Mouse (Mus musculus): ENCODE measurements around the gene Map2k1. TPM values are rescaled to one million over a fixed set of nuclear protein-coding genes. Genes with fewer than 3 reads are reported as not detected.
"Not testable (repeated sequence)": the region's sequence is repeated elsewhere in the genome, so short reads cannot be mapped to it uniquely, and the experiment has no call there.

The Map2k1 gene
- polyA plus RNA-seq, 1 experiment from 2014 or later, result 30.9 TPM

GRCm38 (mm10) chr9:64207509-64208084 is 45.8 kb downstream of the Map2k1 start:
- Histone ChIP-seq H3K27ac (no peak overlapping the region), H3K4me3 (ENCODE audit: inconsistent target) (no peak overlapping the region), H3K36me3 (ENCODE audit: inconsistent target) (peaks cover 60% of the 10 kb centered on the region), H3K79me2 (ENCODE audit: inconsistent target) (no peaks in the 10 kb centered on the region; the same call in 1 of the 2 replicates)
- 93% methylated on average over 3 of the region's 3 CpGs for WGBS (ENCODE audit: missing documents)

DNA sequence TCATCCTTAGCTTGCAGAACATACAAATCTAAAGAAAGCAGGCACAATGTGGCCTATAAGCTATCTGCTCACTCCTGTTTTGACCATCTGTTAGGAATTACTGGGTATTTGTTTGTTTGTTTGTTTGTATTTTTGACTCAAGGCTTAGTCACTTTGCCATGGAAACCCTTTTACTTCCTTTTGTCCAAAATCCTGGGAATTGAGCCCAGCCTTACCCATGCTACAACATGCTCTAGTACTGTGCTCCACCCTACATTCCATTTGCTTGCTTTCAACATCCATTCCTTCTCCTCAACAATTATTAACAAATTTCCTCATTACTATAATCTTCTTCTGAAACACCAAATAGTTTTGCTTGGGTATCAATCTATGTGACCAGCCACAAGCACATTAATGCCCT is 50.6 kb downstream of the Map2k1 start:
- Histone ChIP-seq H3K27ac (no peak overlapping the region), H3K36me3 (ENCODE audit: inconsistent target) (peaks cover 49% of the 10 kb centered on the region; the same call in 1 of the 2 replicates), H3K79me2 (ENCODE audit: inconsistent target) (no peaks in the 10 kb centered on the region; the same call in 1 of the 2 replicates), H3K4me3 (ENCODE audit: inconsistent target) (no peak overlapping the region)

GRCm38 (mm10) chr9:64202331-64202730 is 51.1 kb downstream of the Map2k1 start:
- Histone ChIP-seq H3K36me3 (ENCODE audit: inconsistent target) (peaks cover 49% of the 10 kb centered on the region; the same call in 1 of the 2 replicates), H3K27ac (no peak overlapping the region), H3K79me2 (ENCODE audit: inconsistent target) (no peaks in the 10 kb centered on the region; the same call in 1 of the 2 replicates), H3K4me3 (ENCODE audit: inconsistent target) (no peak overlapping the region)

DNA sequence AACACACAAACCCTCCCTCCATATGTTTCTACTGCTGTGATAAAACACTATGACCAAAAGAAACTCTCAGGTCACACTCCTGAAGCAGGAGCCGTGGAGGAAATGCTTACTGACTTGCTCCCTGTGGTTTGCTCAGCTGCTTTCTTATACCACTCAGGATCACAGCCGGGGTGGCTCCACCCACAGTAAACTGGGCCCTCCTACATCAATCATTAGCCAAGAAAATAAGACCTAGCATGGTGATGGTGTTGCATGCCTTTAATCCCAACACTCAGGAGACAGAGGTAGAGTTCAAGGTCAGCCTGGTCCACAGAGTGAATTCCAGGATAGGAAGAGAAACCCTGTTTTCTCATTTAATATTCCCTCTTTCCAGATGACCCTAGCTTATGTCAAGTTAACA is 53.5 kb downstream of the Map2k1 start:
- WGBS (ENCODE audit: missing documents), result 85% methylated on average over 2 of the region's 2 CpGs
- Histone ChIP-seq H3K36me3 (ENCODE audit: inconsistent target) (peaks cover 43% of the 10 kb centered on the region; the same call in 1 of the 2 replicates), H3K79me2 (ENCODE audit: inconsistent target) (no peaks in the 10 kb centered on the region), H3K4me3 (ENCODE audit: inconsistent target) (no peak overlapping the region), H3K27ac (no peak overlapping the region)

DNA sequence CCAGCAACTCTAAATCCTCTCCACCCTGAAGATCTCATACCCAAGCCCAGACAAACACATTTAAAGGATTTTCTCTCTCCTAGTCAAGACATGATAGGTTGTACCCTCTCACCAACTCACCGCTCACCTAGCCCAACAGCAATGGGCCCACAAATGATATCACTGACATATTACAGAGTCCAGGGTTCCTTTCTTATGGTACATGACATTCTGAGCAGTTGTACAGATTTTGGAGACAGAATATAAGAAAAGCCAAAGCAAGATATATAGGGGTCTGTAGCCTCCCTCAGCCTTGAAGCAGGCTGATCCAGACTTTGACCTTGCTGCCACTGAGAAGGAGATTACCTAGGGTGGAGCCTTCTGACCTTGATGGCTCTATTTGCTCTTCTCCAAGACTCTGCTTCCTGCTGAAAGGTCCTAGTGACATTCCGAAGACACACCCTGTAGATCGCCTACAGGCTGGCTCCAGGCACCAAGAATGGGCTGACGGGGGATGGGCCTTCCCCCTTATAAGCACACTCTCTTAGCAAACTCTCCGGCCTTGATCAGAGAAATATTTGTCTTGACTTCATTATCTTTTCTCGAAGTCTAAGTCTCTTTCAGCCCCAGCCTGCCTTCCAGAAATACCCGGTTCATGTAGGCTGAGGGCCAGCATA is 54.5 kb downstream of the Map2k1 start:
- H3K27ac ChIP-seq; H3K79me2 ChIP-seq (ENCODE audit: inconsistent target); H3K4me3 ChIP-seq (ENCODE audit: inconsistent target): not testable (repeated sequence)
- peaks cover 42% of the 10 kb centered on the region; the same call in 1 of the 2 replicates for H3K36me3 ChIP-seq (ENCODE audit: inconsistent target)
- WGBS (ENCODE audit: missing documents), result 95% methylated on average over 7 of the region's 7 CpGs

GRCm38 (mm10) chr9:64198068-64198762 is 55.2 kb downstream of the Map2k1 start:
- Histone ChIP-seq H3K79me2 (ENCODE audit: inconsistent target) (no peaks in the 10 kb centered on the region), H3K27ac (no peak overlapping the region), H3K4me3 (ENCODE audit: inconsistent target) (no peak overlapping the region), H3K36me3 (ENCODE audit: inconsistent target) (peaks cover 47% of the 10 kb centered on the region; the same call in 1 of the 2 replicates)
- WGBS (ENCODE audit: missing documents), result 96% methylated on average over 5 of the region's 5 CpGs

DNA sequence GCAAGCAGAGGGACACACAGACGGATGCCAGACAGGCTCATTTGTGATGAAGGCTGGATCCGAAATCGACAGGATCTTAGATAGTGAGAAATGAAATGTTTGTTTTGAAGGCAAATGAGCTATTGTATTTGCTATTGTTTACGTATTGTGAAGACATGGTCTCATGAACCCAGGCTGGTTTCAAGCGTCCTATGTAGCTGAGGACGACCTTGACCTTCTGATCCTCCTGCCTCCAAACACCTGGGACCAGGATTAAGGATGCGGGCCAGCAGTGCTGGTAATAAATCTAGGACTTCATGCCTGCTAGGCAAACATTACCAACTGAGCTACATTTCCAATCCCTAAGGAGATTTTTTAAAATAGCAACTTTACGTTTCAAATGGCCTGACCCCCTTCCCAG is 55.9 kb downstream of the Map2k1 start:
- Histone ChIP-seq H3K4me3 (ENCODE audit: inconsistent target) (no peak overlapping the region), H3K36me3 (ENCODE audit: inconsistent target) (peaks cover 54% of the 10 kb centered on the region; the same call in 1 of the 2 replicates), H3K27ac (no peak overlapping the region), H3K79me2 (ENCODE audit: inconsistent target) (no peaks in the 10 kb centered on the region)
- WGBS (ENCODE audit: missing documents), result 95% methylated on average over 8 of the region's 8 CpGs

DNA sequence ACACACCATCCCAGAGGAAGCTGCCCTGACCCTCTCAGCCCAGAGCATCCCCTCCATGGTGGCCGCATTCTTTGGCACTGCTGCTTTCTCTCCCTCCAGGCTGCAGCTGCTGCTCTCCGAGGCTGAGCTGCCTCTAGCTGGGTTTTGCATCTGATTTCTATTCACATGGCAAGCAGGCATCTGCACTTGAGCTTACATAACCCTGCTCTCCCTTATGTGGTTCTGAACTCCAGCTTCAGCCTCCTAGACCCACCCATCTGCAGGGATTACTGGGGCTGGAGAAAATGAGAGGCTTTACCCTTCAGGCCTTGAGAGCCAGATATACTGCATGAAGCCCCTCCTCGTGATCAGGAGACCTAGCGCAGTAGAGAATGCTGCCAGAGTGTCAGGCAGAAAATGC is 57.9 kb downstream of the Map2k1 start:
- Histone ChIP-seq H3K36me3 (ENCODE audit: inconsistent target) (peaks cover 64% of the 10 kb centered on the region; the same call in 1 of the 2 replicates), H3K27ac (no peak overlapping the region), H3K79me2 (ENCODE audit: inconsistent target) (no peaks in the 10 kb centered on the region), H3K4me3 (ENCODE audit: inconsistent target) (no peak overlapping the region)
- 96% methylated on average over 4 of the region's 4 CpGs for WGBS (ENCODE audit: missing documents)

- Histone ChIP-seq H3K4me3 (ENCODE audit: inconsistent target) (no peak overlapping the region), H3K36me3 (ENCODE audit: inconsistent target) (peaks cover 76% of the 10 kb centered on the region)
- 100% methylated on average over 1 of the region's 1 CpGs for WGBS (ENCODE audit: missing documents)
These were observed 59.6 kb downstream of the Map2k1 start for GRCm38 (mm10) chr9:64193879-64194278.

DNA sequence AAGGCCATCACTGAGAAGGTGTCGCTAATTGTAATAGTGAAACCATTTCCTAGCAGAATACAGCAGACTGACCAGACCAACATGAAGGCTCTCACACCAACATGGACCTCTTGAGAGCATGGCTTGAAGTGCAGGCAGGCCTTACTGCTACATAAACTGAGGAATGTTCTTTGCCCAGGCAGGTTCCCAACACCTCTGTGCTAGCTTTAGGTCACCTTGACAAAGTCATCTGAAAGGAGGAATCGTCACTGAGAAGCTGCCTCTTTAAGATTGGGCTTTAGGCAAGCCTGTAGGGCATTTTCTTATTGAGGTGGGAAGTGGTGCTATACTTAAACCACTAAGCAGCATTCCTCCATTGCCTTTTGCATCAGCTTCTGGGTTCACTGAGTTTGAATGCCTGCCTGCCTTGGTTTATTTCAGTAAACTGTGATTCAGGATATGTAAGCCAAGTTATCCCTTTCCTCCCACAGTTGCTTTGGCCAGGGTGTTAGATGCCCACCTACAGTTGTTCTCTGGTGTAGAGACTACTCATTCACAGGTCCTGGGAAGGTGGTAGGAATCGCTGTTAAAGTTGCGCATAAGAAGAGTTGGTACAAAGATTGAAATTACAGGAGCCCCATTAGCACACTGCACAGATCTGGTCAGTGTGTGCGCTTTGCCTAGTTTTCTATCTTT is 69.1 kb downstream of the Map2k1 start:
- Histone ChIP-seq H3K4me3 (ENCODE audit: inconsistent target) (no peak overlapping the region), H3K27ac (no peak overlapping the region), H3K79me2 (ENCODE audit: inconsistent target) (peaks cover 11% of the 10 kb centered on the region; the same call in 1 of the 2 replicates), H3K36me3 (ENCODE audit: inconsistent target) (peaks cover 54% of the 10 kb centered on the region)
- 98% methylated on average over 5 of the region's 5 CpGs for WGBS (ENCODE audit: missing documents)

More at GRCm38 (mm10) chr9:64193879-64194278, 59.6 kb downstream of the Map2k1 start:
- Histone ChIP-seq H3K27ac (no peak overlapping the region), H3K79me2 (ENCODE audit: inconsistent target) (no peaks in the 10 kb centered on the region)

GRCm38 (mm10) chr9:64183295-64183694 is 70.1 kb downstream of the Map2k1 start:
- peaks cover 11% of the 10 kb centered on the region; the same call in 1 of the 2 replicates for H3K79me2 ChIP-seq (ENCODE audit: inconsistent target)
- 100% methylated on average over 3 of the region's 5 CpGs for WGBS (ENCODE audit: missing documents)
- peaks cover 44% of the 10 kb centered on the region for H3K36me3 ChIP-seq (ENCODE audit: inconsistent target)
- not testable (repeated sequence) for H3K4me3 ChIP-seq (ENCODE audit: inconsistent target); H3K27ac ChIP-seq

DNA sequence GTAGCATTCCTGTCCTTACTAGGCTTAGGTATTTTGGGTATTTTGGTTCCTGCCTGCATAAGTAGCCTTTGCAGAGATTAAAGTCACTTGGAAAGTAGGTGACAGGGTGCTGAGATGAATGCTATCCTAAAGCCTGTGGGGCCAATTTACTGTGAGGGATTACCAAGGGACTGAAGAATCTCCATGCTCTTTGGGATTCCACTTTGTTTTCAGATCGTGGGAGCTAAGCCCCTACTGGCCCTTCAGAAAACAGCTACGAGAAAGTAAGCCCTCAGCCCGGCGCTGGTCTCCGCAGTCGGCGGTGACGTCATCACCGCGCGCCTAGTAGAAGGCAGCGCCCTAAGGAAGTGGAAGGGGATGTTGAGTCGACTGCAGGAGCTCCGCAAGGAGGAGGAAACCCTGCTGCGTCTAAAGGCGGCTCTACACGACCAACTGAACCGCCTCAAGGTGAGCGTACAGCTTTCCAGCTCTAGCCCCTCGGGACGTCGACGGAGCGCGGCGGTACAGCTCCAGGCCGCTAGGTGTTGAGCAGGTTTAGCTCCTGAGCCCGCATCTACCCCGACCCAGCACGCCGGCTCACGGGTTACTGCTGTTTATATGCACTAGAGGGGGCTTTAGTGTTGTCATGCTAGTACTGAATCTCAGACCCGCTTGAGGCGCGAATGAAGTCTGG is 74.3 kb downstream of the Map2k1 start, which contains the start of gene Snapc5:
TSS of gene Snapc5 (plus strand) at position 301 of the 673 bp plus-strand sequence.
- H3K27ac ChIP-seq, result peak within 1 kb of the TSS; percentile 77
- WGBS (ENCODE audit: missing documents), result under 1% methylated on average over 35 of the region's 35 CpGs
- H3K36me3 ChIP-seq (ENCODE audit: inconsistent target), result peaks cover 42% of the 10 kb centered on the region
- peaks cover 35% of the 10 kb centered on the region for H3K79me2 ChIP-seq (ENCODE audit: inconsistent target)
- H3K4me3 ChIP-seq (ENCODE audit: inconsistent target), result peak within 1 kb of the TSS; percentile 88

- 52% methylated on average over 3 of the region's 3 CpGs for WGBS (ENCODE audit: missing documents)
- peaks cover 42% of the 10 kb centered on the region for H3K36me3 ChIP-seq (ENCODE audit: inconsistent target)
- H3K79me2 ChIP-seq (ENCODE audit: inconsistent target), result peaks cover 40% of the 10 kb centered on the region
- peak overlapping the region; percentile 88; the same call in 1 of the 2 replicates for H3K4me3 ChIP-seq (ENCODE audit: inconsistent target)
- H3K27ac ChIP-seq, result peak overlapping the region; percentile 77
These were observed 74.8 kb downstream of the Map2k1 start for GRCm38 (mm10) chr9:64178610-64178973.

DNA sequence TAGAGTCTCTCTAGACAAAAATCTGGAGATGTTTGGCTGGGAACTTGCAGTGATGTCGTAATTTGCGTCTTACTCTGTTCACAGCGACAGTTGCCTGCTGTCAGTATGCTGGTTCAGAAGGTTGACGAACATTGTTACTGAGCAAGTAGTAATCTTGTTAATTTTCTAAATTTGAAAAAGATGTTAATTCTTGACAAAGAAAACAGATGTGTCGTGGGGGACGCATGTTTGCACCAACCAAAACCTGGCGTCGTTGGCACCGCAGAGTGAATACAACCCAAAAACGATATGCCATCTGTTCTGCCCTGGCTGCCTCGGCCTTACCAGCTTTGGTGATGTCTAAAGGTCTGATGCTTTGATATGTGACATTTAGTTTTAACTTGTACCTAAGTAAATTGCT is 78.1 kb downstream of the Map2k1 start:
- H3K79me2 ChIP-seq (ENCODE audit: inconsistent target), result peaks cover 68% of the 10 kb centered on the region
- WGBS (ENCODE audit: missing documents), result 92% methylated on average over 9 of the region's 11 CpGs
- no peak overlapping the region for H3K27ac ChIP-seq
- peaks cover 32% of the 10 kb centered on the region for H3K36me3 ChIP-seq (ENCODE audit: inconsistent target)
- H3K4me3 ChIP-seq (ENCODE audit: inconsistent target), result no peak overlapping the region
